Mouse (Mus musculus) megakaryocyte, adult 5-6 weeks (primary cell): Measurements from ENCODE around the gene Actn1. TPM values are rescaled to one million over a fixed set of nuclear protein-coding genes. Genes with fewer than 3 reads are reported as not detected.

Experiments used
- ATAC-seq: 2 replicates; pipeline ENCODE4 v1.8.0; 2016; ENCODE audit warnings: mild to moderate bottlenecking, inconsistent platforms; ENCODE audit not compliant: poor library complexity, severe bottlenecking
- total RNA-seq, 2 experiments: library from RNA; stranded (forward) in 1 of 2; stranded (reverse) in 1 of 2; fragments of 153-499, 151-499 nt in 1 of 2; fragments of 221-1000, 200-1000 nt in 1 of 2; gene quantifications; 2 replicates each; pipeline versions ENCODE4 v1.2.3 to v1.2.4; 2015 to 2017

Actn1 gene
- total RNA-seq, 2 experiments from 2014 or later = 30.9 to 31.2 TPM

- ATAC-seq = no peak
Measured at GRCm38 (mm10) chr12:80260744-80261695, 849 bp upstream of the Actn1 start.

DNA sequence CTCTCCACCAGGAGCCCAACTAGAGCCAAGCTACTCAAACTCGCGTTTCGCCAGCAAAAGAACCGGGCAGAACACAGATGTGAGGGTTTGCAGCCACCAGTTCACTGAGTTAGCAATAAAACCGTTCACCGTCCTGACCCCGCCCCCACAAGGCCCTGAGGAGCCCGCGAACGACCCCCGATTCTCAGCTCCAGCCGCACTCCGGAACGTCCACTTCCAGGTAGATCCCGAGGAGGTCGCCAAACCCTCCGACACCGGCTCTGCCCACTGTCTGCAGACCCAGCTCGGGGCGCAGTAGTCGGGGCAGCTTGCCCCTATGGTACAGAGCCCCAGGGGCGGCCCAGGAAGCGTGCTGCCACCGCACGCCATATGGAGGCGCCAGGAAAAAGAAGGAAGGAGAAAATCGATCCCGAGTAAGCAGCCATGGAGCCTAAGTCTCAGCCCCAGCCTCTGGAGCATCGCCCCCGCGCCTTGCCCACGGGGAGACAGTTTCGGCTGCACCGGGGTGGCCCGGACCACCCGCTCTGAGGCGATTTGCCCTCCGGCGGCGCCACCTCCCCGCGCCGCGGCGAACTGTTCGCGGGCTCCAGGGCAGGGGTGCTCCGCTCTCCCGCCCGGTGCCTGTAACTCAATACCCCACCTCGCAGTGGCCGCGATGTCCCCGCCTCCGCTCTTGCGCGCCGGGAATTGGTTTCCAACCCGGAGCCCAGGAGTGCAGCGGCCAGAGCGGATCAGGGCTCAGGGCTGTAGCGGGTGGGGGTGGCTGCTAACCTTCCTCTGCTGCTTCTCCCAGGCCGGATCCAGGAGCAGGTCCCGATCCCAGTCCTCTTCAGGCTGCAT is 735 bp downstream of the Actn1 start:
- peak; percentile 19 for ATAC-seq

DNA sequence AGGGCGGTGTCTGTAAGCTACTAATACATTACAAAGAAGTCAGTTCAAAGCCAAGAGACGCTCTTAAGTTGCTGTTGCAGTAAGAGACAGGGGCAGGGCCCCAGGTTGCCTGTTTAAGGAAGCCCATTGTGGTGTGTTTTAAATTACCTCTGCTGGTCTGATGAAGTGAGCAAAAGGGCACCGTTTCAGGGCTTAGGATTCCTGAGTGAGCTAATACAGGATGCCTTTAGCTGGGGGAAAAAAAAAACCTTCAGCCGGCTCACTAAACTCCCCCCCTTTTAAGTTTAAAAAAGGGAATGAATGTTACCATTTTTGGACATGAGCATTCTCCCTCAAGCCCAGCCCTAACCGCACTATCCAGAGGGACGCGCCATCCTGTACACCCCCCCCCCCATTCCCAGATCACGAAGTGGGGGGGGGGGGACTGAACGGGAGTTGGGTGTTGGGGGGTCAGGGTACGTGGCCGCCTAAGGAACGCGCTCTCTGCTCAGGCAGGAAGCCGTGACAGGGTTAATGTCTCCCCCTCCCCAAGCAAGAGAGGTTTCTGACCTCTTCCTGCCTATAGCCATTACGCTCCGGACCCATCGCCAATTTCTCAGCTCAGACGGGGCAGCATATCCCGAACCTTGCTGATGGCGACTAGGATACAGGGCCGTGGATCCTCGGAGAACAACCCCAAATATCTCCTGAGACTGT is 1.5 kb downstream of the Actn1 start:
- no peak for ATAC-seq

- no peak for ATAC-seq
Measured at GRCm38 (mm10) chr12:80251978-80252377, 8.2 kb downstream of the Actn1 start.

DNA sequence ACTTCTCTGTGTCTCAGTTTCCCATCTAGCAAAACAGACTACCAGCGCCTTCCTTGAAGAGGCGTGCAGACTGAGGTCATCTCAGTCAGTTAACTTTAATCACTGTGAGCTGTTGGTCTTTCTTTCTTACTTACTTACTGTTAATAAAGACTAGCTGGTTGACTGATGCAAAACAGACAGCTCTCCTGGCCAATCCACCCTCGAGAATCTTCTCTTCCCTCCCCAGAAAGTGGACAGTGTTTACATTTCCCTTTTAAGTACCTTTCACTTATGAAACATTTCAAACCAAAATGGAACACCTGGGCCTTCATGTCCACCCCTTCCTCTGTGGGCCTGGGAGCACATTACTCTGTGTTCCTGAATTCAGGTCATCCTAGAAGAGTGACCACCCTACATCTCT is 8.6 kb downstream of the Actn1 start:
- ATAC-seq = no peak

GRCm38 (mm10) chr12:80249539-80249938 is 10.6 kb downstream of the Actn1 start:
- no peak for ATAC-seq

DNA sequence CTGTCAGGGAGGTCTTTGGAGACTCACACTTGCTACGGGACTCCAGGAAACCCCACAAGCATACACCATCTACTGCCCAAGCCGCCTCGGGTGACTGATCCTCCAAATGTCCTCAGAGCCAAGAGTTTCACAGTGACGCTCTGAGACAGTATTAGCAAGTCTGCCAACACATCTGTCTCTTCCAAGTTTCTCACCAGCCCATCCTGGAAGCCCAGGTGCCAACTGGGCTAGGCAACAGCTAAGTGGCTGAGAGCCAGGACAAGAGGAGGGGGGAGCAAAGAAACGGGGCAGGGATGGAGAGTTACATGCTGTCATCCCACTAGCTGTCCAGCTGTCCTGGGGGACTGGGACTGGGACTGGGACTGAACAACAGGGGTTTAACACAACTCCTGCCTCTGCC is 13.1 kb downstream of the Actn1 start:
- ATAC-seq = no peak

- ATAC-seq = no peak
Measured at GRCm38 (mm10) chr12:80246505-80246904, 13.7 kb downstream of the Actn1 start.

- no peak for ATAC-seq
Measured at GRCm38 (mm10) chr12:80244755-80245154, 15.4 kb downstream of the Actn1 start.

GRCm38 (mm10) chr12:80244127-80244526 is 16.0 kb downstream of the Actn1 start:
- ATAC-seq = no peak

DNA sequence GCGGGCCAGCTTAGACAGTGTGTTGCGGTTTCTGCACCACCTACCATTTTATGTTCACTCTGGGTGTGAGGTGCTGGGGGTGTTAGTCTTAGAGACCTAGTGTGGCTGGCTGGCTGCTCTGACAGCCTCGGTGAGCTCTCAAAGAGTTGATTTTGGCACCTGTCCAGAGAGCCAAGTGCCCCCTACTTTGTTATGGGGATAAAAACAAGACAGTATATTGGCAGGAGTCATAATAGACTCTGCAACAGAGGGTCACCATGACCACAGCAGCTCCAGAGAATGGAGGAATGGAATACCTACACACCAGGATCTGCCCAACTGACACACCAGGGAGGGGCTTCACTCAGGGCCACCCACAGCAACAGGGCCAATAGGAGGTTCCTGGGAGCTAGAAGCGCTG is 16.8 kb downstream of the Actn1 start:
- ATAC-seq = no peak

DNA sequence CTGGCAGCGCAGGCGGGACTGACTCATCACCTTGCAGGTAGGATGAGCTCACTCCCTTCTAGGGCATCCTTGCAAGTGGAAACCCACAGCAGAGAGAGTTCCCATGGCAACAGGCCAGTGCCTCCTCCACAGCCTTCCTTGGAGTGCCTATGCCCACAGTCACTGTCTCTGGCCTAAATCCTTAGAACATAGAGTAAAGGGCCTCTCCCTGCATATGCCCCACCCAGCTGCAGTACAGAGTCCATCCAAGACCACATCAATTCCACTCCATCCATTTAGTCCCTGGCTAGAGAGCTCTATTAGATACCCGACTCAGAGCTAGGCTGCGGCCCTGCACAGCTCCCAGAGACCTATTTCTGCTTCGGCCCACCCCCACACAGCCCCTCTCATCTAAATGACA is 20.7 kb downstream of the Actn1 start:
- no peak for ATAC-seq

- ATAC-seq = no peak
Measured at GRCm38 (mm10) chr12:80238523-80238922, 21.6 kb downstream of the Actn1 start.

DNA sequence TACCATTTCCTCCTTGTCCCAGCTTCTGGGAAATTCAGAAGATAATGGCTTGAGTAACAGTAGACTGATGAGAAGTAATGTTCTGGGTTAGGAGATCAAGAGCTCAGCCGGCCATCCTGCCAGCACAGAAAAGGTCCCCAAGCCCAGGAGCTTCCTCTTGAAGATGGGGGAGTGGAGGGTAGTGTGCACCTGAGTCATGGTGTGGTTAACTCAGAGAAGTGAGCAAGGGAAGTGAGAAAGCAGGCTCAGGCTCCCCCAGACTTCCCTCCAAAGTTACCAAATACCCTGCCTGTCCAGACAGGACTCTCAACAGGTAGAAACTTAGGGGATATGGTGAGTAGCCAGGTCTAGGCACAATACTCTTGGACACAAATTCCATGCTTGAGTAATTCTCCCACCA is 24.9 kb downstream of the Actn1 start:
- ATAC-seq = peak; percentile 91

DNA sequence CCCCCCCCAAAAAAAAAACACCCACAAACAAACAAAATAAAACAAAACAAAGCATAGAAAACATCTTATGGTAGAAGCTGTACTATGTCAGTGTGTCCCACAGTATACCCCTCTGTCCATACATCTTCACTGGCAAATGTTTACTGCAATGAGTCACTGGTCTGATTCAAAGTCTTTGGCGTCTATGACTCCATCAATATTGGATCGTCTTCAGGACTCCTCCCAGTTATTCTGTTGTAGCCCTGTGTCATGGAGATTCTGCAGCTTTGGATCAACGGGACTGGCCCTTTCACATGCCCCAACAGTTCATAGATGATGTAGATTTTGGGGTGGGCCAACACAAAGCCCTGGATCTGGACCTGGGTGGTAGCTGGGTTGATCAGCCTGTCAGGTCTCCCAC is 25.9 kb downstream of the Actn1 start:
- ATAC-seq = no peak

DNA sequence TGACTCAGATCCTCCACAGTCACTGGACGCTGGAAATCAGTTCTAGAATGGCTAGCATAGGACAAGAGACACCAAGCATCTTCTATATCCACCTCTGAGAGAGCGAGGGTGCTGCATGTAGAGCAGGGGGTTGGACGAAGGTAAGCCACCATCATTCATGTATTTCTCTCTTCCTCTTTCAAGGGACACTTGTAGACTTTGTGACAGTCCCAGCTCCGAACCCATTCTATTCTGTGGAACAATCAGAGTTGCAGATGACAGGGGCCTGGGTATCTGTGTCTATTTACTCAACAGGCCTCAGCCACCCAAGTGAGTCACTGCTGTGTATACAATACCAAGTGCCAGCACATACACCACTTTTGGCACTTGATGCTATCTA is 27.3 kb downstream of the Actn1 start:
- ATAC-seq = no peak

DNA sequence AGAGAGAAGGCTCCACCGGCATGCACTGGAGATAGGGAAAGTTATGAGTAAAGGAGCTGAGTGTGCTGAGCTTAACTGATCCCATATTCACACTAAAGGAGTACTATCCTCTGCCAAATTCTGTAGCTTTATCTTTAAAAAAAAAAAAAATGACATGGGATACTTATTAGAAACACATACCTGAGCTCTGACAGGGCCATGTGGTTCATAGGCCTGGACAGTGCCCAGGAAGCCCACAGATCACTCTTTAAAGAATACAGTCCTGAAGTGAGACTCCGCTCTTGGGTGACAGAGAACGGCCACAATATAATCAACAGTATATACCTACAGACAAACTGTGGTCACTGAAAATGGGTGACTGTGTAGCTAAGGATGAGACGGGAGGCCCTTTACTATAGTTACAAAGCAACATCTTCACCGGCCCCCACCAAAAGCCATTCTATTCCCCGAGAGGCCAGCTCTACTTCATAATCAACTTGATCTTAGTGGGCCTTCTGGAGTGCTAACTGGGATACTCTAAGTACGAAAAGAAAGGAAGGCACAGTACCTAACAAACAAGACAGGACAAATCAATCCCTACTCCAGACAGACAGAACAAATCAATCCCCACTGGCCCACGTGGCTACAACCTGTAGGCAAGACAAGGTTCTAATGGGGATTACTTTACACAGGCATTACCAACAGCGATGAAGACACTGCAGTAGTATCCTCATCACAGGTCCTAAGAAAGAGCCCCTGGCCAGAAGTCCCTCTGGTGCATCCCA is 27.9 kb downstream of the Actn1 start:
- ATAC-seq = no peak

- ATAC-seq = peak; percentile 74
Measured at GRCm38 (mm10) chr12:80231317-80231716, 28.9 kb downstream of the Actn1 start.

GRCm38 (mm10) chr12:80230854-80231253 is 29.3 kb downstream of the Actn1 start:
- ATAC-seq = no peak

DNA sequence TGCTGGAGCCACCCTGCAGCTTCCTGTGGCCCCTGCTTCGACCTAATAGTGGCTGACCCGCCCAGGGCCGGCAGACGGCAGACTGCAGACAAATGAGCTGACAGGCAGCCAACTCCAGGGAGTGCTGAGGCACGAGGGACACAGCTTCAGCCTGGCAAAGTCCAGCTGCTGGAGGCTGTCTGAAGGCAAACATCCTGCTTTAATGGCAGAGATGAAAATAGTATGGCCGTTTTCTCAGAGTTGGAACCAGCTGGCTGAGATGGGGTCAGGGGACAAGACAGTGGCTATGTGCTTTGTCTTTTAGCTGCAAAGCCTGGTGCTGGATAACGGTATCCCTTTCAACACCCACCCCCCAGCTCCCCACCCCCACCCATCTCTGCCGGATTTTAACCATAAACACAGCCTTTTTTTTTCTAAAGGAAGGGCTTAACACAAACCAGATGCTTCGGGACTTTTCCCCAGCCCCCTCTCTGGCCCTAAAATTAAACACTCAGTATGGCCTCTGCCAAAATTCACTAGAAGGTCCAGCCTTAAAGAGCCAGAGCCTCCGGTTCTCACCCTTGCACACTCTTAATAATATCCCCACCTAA is 30.0 kb downstream of the Actn1 start:
- ATAC-seq = no peak
